Mouse (Mus musculus) megakaryocyte, adult 5-6 weeks (primary cell): ENCODE data around the gene Msi2. TPM values are rescaled to one million over a fixed set of nuclear protein-coding genes. Genes with fewer than 3 reads are reported as not detected.

Experiments used
- ATAC-seq: 2 replicates; pipeline ENCODE4 v1.8.0; 2016; ENCODE audit warnings: mild to moderate bottlenecking, inconsistent platforms; ENCODE audit not compliant: poor library complexity, severe bottlenecking
- total RNA-seq, 2 experiments: library from RNA; stranded (forward) in 1 of 2; stranded (reverse) in 1 of 2; fragments of 153-499, 151-499 nt in 1 of 2; fragments of 221-1000, 200-1000 nt in 1 of 2; gene quantifications; 2 replicates each; pipeline versions ENCODE4 v1.2.3 to v1.2.4; 2015 to 2017

The Msi2 gene
- total RNA-seq, 2 experiments from 2014 or later: 5.3 to 14.4 TPM

GRCm38 (mm10) chr11:88639862-88640261 is 78.5 kb downstream of the Msi2 start:
- no peak for ATAC-seq

GRCm38 (mm10) chr11:88638936-88639542 is 79.3 kb downstream of the Msi2 start:
- no peak for ATAC-seq

- ATAC-seq: no peak
Observed at GRCm38 (mm10) chr11:88638254-88638653, 80.1 kb downstream of the Msi2 start.

- no peak for ATAC-seq
Observed at GRCm38 (mm10) chr11:88636934-88637333, 81.4 kb downstream of the Msi2 start.

- no peak for ATAC-seq
Observed at GRCm38 (mm10) chr11:88636319-88636718, 82.0 kb downstream of the Msi2 start.

- no peak for ATAC-seq
Observed at GRCm38 (mm10) chr11:88634627-88635026, 83.7 kb downstream of the Msi2 start.

- ATAC-seq: peak; percentile 75
Observed at GRCm38 (mm10) chr11:88631932-88632230, 86.4 kb downstream of the Msi2 start.

- ATAC-seq: peak; percentile 45; the same call in 1 of the 2 replicates
Observed at GRCm38 (mm10) chr11:88631084-88631931, 87.0 kb downstream of the Msi2 start.

- ATAC-seq: no peak
Observed at GRCm38 (mm10) chr11:88629619-88630018, 88.7 kb downstream of the Msi2 start.

GRCm38 (mm10) chr11:88629165-88629564 is 89.1 kb downstream of the Msi2 start:
- ATAC-seq: no peak

GRCm38 (mm10) chr11:88628676-88629075 is 89.6 kb downstream of the Msi2 start:
- ATAC-seq: no peak

GRCm38 (mm10) chr11:88627327-88627726 is 91.0 kb downstream of the Msi2 start:
- no peak for ATAC-seq

GRCm38 (mm10) chr11:88626576-88626975 is 91.7 kb downstream of the Msi2 start:
- no peak for ATAC-seq

GRCm38 (mm10) chr11:88626061-88626460 is 92.3 kb downstream of the Msi2 start:
- no peak for ATAC-seq

- no peak for ATAC-seq
Observed at GRCm38 (mm10) chr11:88625063-88625462, 93.2 kb downstream of the Msi2 start.

GRCm38 (mm10) chr11:88624627-88625026 is 93.7 kb downstream of the Msi2 start:
- ATAC-seq: no peak

- ATAC-seq: 0 out of 2 replicates have a peak, but pooled peaks have one; percentile 22
Observed at GRCm38 (mm10) chr11:88623671-88624070, 94.6 kb downstream of the Msi2 start.

- no peak for ATAC-seq
Observed at GRCm38 (mm10) chr11:88622496-88622895, 95.8 kb downstream of the Msi2 start.

GRCm38 (mm10) chr11:88621789-88622188 is 96.5 kb downstream of the Msi2 start:
- no peak for ATAC-seq

GRCm38 (mm10) chr11:88620158-88620973 is 97.9 kb downstream of the Msi2 start:
- ATAC-seq: no peak

- ATAC-seq: no peak
Observed at GRCm38 (mm10) chr11:88619468-88620157, 98.7 kb downstream of the Msi2 start.
